Mouse (Mus musculus): Measurements from ENCODE around the gene Myo3b.

DNA sequence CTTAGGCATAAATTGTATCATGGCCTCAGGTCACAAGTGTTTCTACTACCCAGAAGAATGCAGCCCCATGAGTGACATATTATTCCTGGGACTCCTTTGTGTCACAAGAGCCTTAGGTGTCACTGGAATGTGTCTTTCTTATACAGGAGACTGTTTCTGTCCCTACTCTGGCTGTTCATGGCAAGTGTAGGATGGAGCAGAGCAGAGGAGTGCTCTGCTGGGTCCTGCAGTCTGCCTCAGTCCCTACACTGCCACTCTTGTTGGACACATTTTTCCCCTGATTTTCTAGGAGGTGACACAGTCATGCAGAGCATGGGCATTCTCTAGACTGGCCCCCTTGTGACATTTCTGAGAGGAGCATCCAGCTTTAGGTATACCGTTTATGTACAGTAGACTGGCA, 350.2 kb downstream of the Myo3b start:
- TF ChIP-seq GATA1 (IDR thresholded peaks at IDR 0.05; ENCODE audit: borderline replicate concordance, low read length) (no peak), FLI1 (IDR thresholded peaks at IDR 0.05; ENCODE audit: low read length) (no peak)

All from megakaryocyte, embryonic 14.5 days (primary cell).